Mouse (Mus musculus) brain, adult 2 months (tissue): ENCODE data around the gene Nkx6-2.

ENCODE experiments used
- DNase-seq: peaks from one replicate; pipeline ENCODE4 v3.0.0; 2011; ENCODE audit warnings: low read depth, low spot score

Gene Nkx6-2

GRCm38 (mm10) chr7:139566533-139566932 lies 16.1 kb downstream of the Nkx6-2 start:
- DNase-seq, result no peak

- no peak for DNase-seq
Measured at GRCm38 (mm10) chr7:139565998-139566397, 16.6 kb downstream of the Nkx6-2 start.

- DNase-seq, result no peak
Measured at GRCm38 (mm10) chr7:139564161-139564560, 18.4 kb downstream of the Nkx6-2 start.

GRCm38 (mm10) chr7:139563425-139563824 lies 19.2 kb downstream of the Nkx6-2 start:
- DNase-seq, result no peak

GRCm38 (mm10) chr7:139559659-139560058 lies 22.9 kb downstream of the Nkx6-2 start:
- no peak for DNase-seq

GRCm38 (mm10) chr7:139556746-139557526 lies 25.7 kb downstream of the Nkx6-2 start:
- no peak for DNase-seq

- peak; percentile 37 for DNase-seq
Measured at GRCm38 (mm10) chr7:139556331-139556730, 26.3 kb downstream of the Nkx6-2 start.

GRCm38 (mm10) chr7:139551519-139551918 lies 31.1 kb downstream of the Nkx6-2 start:
- no peak for DNase-seq

GRCm38 (mm10) chr7:139550086-139550783 lies 32.4 kb downstream of the Nkx6-2 start:
- DNase-seq, result no peak

GRCm38 (mm10) chr7:139547325-139547724 lies 35.3 kb downstream of the Nkx6-2 start:
- no peak for DNase-seq

GRCm38 (mm10) chr7:139544706-139545625 lies 37.6 kb downstream of the Nkx6-2 start:
- DNase-seq, result peak; percentile 94

- peak; percentile 79 for DNase-seq
Measured at GRCm38 (mm10) chr7:139541422-139541821, 41.2 kb downstream of the Nkx6-2 start.

- peak; percentile 48 for DNase-seq
Measured at GRCm38 (mm10) chr7:139540601-139541000, 42.0 kb downstream of the Nkx6-2 start.

GRCm38 (mm10) chr7:139538541-139538940 lies 44.1 kb downstream of the Nkx6-2 start:
- DNase-seq, result peak; percentile 78

GRCm38 (mm10) chr7:139537831-139538230 lies 44.8 kb downstream of the Nkx6-2 start:
- no peak for DNase-seq

- no peak for DNase-seq
Measured at GRCm38 (mm10) chr7:139536831-139537230, 45.8 kb downstream of the Nkx6-2 start.

- DNase-seq, result peak; percentile 41
Measured at GRCm38 (mm10) chr7:139536331-139536730, 46.3 kb downstream of the Nkx6-2 start.

GRCm38 (mm10) chr7:139531428-139531801 lies 51.2 kb downstream of the Nkx6-2 start:
- DNase-seq, result no peak

- DNase-seq, result peak; percentile 32
Measured at GRCm38 (mm10) chr7:139530591-139531427, 51.8 kb downstream of the Nkx6-2 start.
